Mouse (Mus musculus): ENCODE measurements around the gene Nlrx1.

The Nlrx1 gene

GRCm38 (mm10) chr9:44243621-44244020 lies 24.8 kb downstream of the Nlrx1 start:
- in situ Hi-C loops (cut with MboI; ENCODE audit: low pct_unique_long_range_greater_than_20kb in 1 of 2, low sequenced_read_pairs in 2 of 2, unreplicated experiment in 1 of 2): no loop called here

DNA sequence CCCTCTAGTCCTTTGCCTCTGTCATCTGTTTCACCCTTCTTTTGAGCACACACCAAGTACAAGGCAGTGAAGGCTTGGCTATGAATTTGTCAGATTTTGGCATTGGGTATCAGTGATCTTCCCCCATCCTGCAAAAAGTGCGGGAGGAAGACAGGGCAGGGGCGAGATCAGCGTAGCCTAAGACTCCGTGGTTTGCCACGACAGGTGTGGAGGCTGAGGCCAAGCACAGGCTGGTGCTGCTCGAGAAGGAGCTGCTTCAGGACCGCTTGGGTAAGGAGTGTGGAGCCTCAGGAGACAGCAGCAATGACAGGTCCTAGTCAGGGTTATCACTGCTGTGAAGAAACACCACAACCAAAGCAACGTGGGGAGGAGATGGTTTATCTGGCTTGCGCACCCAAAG lies 27.0 kb downstream of the Nlrx1 start:
- in situ Hi-C loops (cut with MboI; ENCODE audit: low pct_unique_long_range_greater_than_20kb in 1 of 2, low sequenced_read_pairs in 2 of 2, unreplicated experiment in 1 of 2): no loop called here

- in situ Hi-C loops (cut with MboI; ENCODE audit: low pct_unique_long_range_greater_than_20kb in 1 of 2, low sequenced_read_pairs in 2 of 2, unreplicated experiment in 1 of 2): no loop called here
These were observed 27.5 kb downstream of the Nlrx1 start for GRCm38 (mm10) chr9:44240911-44241310.

DNA sequence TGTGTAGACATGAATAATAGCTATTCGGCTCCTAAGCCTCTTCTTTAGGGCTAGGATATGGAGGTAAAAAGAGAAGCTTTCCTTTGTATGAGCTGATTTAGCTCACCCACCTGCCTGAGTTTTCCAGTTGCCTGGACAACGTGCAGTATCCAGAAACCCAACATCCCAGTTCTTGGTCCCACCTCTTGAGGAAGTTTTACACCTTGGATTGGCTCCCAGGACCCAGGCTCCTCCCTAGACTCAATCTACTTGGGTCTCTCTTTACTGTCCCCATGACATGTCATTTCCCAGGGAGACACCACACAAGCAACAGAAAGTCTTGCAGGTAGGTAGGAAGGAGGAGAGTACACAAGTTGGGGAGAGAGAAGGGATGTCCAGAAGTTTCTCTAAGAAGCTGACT lies 28.0 kb downstream of the Nlrx1 start, which contains the start of gene Ccdc153:
Gene Ccdc153 (plus strand): TSS at position 278 of the 400 bp plus-strand sequence.
- in situ Hi-C loops (cut with MboI; ENCODE audit: low pct_unique_long_range_greater_than_20kb in 1 of 2, low sequenced_read_pairs in 2 of 2, unreplicated experiment in 1 of 2): no loop called here

- in situ Hi-C loops (cut with MboI; ENCODE audit: low pct_unique_long_range_greater_than_20kb in 1 of 2, low sequenced_read_pairs in 2 of 2, unreplicated experiment in 1 of 2): no loop called here
These were observed 29.0 kb downstream of the Nlrx1 start for GRCm38 (mm10) chr9:44239447-44239846.

GRCm38 (mm10) chr9:44238501-44239190 lies 29.8 kb downstream of the Nlrx1 start:
- in situ Hi-C loops (cut with MboI; ENCODE audit: low pct_unique_long_range_greater_than_20kb in 1 of 2, low sequenced_read_pairs in 2 of 2, unreplicated experiment in 1 of 2): no loop called here

DNA sequence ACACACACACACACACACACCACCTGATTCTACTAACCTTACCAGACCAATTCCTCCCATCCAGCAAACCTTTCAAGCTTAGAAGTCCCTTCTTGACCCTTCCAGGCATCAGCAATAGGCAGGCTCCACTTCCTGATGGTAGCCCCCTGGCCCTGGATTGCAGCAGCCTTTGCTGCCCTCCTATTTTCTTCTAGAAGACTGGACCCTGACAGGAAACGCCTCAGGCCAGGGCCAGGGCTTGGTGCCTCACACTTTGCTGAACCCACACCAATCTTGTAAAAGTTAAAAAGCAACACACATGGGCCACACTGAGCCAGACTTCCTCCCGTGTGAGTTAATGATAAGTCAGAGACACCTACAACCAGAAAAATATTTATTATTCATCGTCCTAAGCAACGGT lies 31.3 kb downstream of the Nlrx1 start:
- in situ Hi-C loops (cut with MboI; ENCODE audit: low pct_unique_long_range_greater_than_20kb in 1 of 2, low sequenced_read_pairs in 2 of 2, unreplicated experiment in 1 of 2): no loop called here

DNA sequence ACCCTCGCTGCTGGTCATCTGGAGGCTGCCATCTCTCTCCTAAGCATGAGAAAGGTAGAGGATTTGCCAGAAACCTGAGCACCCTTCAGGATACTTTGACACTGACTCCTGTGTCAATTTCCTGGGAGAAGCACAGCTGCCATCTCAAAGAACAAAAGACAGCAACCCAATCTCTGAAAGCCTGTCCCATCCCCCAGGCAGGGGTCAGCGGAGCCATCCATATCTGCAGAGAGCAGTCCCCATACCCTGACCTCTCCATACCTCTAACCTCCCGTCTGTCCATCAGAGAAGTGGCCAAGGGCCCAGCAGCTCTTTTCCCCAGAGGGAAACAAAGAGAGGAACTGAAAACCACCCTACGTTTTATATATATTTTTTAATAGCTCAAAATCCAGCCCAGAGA lies 31.8 kb downstream of the Nlrx1 start:
- in situ Hi-C loops (cut with MboI; ENCODE audit: low pct_unique_long_range_greater_than_20kb in 1 of 2, low sequenced_read_pairs in 2 of 2, unreplicated experiment in 1 of 2): no loop called here

DNA sequence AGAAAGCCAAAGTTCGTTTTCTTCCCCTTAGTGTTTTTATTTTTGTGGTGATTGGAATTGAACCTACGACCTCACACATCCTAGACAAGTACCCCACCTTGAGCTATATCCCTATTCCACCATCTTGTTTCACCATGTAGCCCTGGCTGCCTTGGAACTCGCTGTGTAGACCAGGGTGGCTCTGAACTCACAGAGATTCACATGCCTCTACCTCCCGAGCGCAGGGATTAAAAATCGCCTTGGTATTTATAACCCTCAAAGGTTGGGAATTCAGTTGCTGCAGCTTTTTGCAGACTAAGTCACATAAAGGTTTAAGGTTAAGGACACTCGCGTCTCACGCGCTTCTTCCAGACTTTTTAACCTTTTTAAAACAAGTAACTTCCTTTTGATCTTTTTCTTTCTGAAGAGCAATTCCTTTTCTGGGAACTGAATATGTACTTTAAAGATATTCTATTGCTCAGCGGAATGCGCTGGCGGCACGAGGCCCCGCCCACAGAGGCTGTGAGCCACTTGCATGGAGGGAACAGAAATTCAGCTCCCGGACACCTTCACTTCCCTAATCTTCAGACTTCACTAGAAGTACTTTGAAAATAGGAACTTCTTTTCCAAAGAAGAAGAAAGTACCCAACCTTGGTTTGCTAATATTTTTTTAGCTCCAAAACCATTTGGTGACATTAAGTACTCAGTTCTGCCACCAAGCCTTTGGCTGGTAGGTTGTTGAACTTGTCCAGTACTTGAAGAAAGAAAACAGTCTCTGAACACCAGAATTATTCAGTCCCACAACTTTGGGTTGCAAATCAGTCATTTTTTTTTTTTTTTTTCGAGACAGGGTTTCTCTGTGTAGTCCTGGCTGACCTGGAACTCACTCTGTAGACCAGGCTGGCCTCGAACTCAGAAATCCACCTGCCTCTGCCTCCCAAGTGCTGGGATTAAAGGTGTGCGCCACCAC lies 33.6 kb downstream of the Nlrx1 start:
- in situ Hi-C loops (cut with MboI; ENCODE audit: low pct_unique_long_range_greater_than_20kb in 1 of 2, low sequenced_read_pairs in 2 of 2, unreplicated experiment in 1 of 2): no loop called here

DNA sequence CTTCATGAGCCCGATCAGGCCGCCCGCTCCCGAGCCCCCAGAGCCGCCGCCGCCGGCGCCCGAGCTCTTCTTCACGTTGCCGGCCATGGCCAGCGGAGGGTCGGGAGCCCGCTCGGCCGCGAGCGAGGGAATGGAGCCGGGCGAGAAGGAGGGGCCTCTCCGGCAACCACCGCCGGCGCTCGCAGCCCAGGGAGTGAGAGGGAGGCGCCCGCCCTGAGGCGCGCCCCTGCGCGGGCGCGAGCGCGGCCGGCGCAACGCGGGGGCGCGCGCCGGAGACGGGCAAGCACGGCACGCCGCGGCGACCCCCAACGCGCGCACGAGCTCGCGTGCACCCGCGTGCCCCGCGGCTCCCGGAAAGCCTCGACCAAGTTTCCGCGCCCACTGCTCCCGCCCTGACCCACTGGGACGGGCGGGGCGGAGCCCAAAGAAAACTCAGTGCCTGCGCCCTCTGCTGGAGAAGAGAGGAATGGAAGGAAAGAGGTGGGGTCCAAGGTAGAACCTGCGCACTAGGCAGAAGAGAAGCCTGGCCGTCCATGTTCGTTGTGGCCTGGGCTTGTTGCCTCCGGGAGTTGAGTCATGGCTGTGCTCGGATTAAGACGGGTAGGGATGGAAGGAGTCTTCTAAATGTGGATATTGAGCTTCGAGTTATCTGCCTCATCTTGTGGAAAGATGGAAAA lies 34.5 kb downstream of the Nlrx1 start, which contains the start of gene Cbl:
Gene Cbl (minus strand): TSS at position 248 of the 677 bp plus-strand sequence.
- in situ Hi-C loops (cut with MboI; ENCODE audit: low pct_unique_long_range_greater_than_20kb in 1 of 2, low sequenced_read_pairs in 2 of 2, unreplicated experiment in 1 of 2): no loop called here

GRCm38 (mm10) chr9:44233021-44233801 lies 35.2 kb downstream of the Nlrx1 start:
- in situ Hi-C loops (cut with MboI; ENCODE audit: low pct_unique_long_range_greater_than_20kb in 1 of 2, low sequenced_read_pairs in 2 of 2, unreplicated experiment in 1 of 2): no loop called here

DNA sequence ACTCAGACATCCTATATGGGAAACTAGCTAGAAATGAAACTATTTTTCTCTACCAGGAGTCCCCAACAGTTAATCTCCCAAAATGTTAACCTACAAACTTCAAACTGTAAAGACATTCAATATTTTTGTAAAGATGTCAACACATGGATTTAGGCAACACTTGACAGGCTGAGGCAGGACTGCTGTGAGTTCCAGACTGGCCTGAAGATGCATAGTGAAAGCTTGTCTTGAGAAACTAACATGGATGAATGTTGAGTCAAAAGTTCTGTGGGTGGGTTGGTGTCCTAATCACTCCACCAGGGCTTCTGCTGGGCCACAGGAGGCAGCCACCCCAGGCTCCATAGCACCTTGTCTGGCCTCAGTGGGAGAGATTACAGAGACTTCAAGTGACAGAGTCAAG lies 36.8 kb downstream of the Nlrx1 start:
- in situ Hi-C loops (cut with MboI; ENCODE audit: low pct_unique_long_range_greater_than_20kb in 1 of 2, low sequenced_read_pairs in 2 of 2, unreplicated experiment in 1 of 2): no loop called here

DNA sequence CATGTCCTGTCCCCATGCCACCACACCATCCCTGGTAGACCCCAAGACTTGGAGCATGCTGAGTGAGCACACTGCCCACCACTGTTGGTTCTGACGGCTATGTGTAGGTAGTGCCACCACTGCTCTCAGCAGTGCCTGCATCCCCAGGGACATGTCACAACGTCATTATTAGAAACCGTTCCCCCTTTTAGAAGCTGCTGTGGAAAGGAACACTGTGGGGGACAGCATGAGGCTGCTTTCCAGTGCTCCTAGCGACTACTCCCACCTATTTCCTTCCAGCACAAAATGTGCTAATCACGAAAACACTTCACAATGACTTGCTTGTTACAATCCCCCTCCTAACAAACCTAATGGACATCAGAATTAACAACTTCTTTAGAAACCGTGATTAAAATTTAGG lies 42.4 kb downstream of the Nlrx1 start:
- in situ Hi-C loops (cut with MboI; ENCODE audit: low pct_unique_long_range_greater_than_20kb in 1 of 2, low sequenced_read_pairs in 2 of 2, unreplicated experiment in 1 of 2): no loop called here

DNA sequence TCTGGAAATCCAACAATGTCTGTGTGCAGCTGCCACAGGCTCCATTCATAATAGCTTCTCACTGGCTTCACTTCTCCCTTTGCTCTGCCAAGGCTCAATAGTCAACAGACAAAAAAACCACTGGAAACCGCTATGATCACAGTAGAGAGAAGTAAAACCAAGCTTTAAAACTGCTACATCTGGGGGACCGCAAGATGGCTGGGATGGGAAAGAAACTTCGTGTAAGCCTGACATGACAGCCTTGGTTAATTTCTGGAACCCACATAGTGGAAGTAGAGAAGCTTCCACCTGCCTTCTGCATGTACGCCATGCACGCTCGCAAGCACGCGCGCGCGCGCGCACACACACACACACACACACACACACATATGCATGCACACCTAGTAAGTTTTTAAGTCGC lies 54.9 kb downstream of the Nlrx1 start:
- in situ Hi-C loops (cut with MboI; ENCODE audit: low pct_unique_long_range_greater_than_20kb in 1 of 2, low sequenced_read_pairs in 2 of 2, unreplicated experiment in 1 of 2): no loop called here

- in situ Hi-C loops (cut with MboI; ENCODE audit: low pct_unique_long_range_greater_than_20kb in 1 of 2, low sequenced_read_pairs in 2 of 2, unreplicated experiment in 1 of 2): no loop called here
These were observed 56.0 kb downstream of the Nlrx1 start for GRCm38 (mm10) chr9:44212406-44212805.

- in situ Hi-C loops (cut with MboI; ENCODE audit: low pct_unique_long_range_greater_than_20kb in 1 of 2, low sequenced_read_pairs in 2 of 2, unreplicated experiment in 1 of 2): no loop called here
These were observed 59.0 kb downstream of the Nlrx1 start for GRCm38 (mm10) chr9:44209416-44209815.

GRCm38 (mm10) chr9:44207840-44208239 lies 60.6 kb downstream of the Nlrx1 start:
- in situ Hi-C loops (cut with MboI; ENCODE audit: low pct_unique_long_range_greater_than_20kb in 1 of 2, low sequenced_read_pairs in 2 of 2, unreplicated experiment in 1 of 2): no loop called here
